Mouse (Mus musculus): ENCODE measurements around the gene Cdk9.

GRCm38 (mm10) chr2:32703046-32703445 is 9.8 kb downstream of the Cdk9 start:
- TF ChIP-seq CTCF (IDR thresholded peaks at IDR 0.05 in 2 of 3, conservative IDR thresholded peaks at IDR 0.05 in 1 of 3; ENCODE audit: control insufficient read depth in 1 of 3, insufficient read depth in 1 of 3, low read depth in 2 of 3, low read length in 3 of 3, poor library complexity in 1 of 3, severe bottlenecking in 1 of 3) (no peak), POLR2A (IDR thresholded peaks at IDR 0.05; ENCODE audit: control insufficient read depth in 1 of 2, insufficient read depth in 1 of 2, low read depth in 1 of 2, low read length in 2 of 2, poor library complexity in 1 of 2) (no peak), USF2 (IDR thresholded peaks at IDR 0.05; ENCODE audit: borderline replicate concordance in 1 of 2, insufficient read depth in 1 of 2, low read depth in 1 of 2, low read length in 2 of 2) (no peak), UBTF (IDR thresholded peaks at IDR 0.05; ENCODE audit: borderline replicate concordance, insufficient read depth, low read depth, low read length) (no peak), BHLHE40 (IDR thresholded peaks at IDR 0.05; ENCODE audit: borderline replicate concordance, low read depth, low read length) (no peak), ETS1 (IDR thresholded peaks at IDR 0.05; ENCODE audit: low read depth, low read length) (no peak), EP300 (IDR thresholded peaks at IDR 0.05; ENCODE audit: low read depth in 1 of 2, low read length in 2 of 2) (no peak), MEF2A (IDR thresholded peaks at IDR 0.05; ENCODE audit: extremely low read depth, insufficient replicate concordance, low read depth, low read length, poor library complexity, severe bottlenecking) (no peak), TAL1 (IDR thresholded peaks at IDR 0.05; ENCODE audit: low read length) (no peak), ELF1 (IDR thresholded peaks at IDR 0.05; ENCODE audit: low read depth, low read length) (no peak), TBP (IDR thresholded peaks at IDR 0.05; ENCODE audit: low read depth, low read length) (no peak)
